Mouse (Mus musculus) stomach, postnatal 0 days (tissue): ENCODE data around the gene Aqp7.

Experiments
- CTCF ChIP-seq: IDR thresholded peaks from 2 replicates; pipeline ENCODE4 v1.5.1; 2016; ENCODE audit warnings: antibody characterized with exemption, low read depth, mild to moderate bottlenecking, moderate library complexity
- EP300 ChIP-seq: optimal IDR thresholded peaks from 2 replicates; pipeline ENCODE3; 2016; ENCODE audit warnings: antibody characterized with exemption

DNA sequence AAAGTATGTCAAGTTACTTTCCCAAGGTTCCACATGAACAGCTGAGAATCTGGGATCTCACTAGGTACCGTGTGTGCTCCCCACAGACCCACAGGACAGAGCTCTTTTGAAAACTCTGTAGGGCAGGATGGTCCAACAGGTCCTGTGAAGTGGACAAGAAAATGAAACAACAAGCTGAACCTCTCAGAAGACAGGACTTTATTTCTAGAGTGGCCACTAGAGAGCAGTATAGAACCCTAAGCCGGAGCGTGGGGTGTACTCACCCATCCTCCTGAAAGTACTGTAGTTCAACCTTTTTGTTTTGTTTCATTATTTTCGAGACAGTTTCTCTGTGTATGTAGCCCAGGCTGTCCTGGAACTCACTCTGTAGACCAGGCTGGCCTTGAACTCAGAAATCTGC, 19.7 kb downstream of the Aqp7 start:
- TF ChIP-seq EP300 (no peak), CTCF (peak; percentile 62)
